In genomic region chr9:106377247-106377646, GRCm38 (mm10) we compare ENCODE assay signal across 10 mouse cellular contexts. TPM values are rescaled to one million over a fixed set of nuclear protein-coding genes. Genes with fewer than 3 reads are reported as not detected.
DNase-seq lines count a peak whose midpoint lies in the region; TF ChIP-seq lines count a peak whose summit lies in the region.
"Had no signal": no experiment of that assay in that cellular context is flagged by ENCODE, and none has a peak within 500 bp of the region (broad histone marks: within the 10 kb centered on the region; RNA-seq: fewer than 3 reads in every experiment).

No protein-coding gene starts in this region.

- intact Hi-C loops in left cerebral cortex, postnatal 36 days (cut with DNase I), result no loop called here

- peaks cover 43% of the 10 kb centered on the region for H3K4me1 ChIP-seq in heart, embryonic 10.5 days
- peaks cover 6% of the 10 kb centered on the region for H3K4me1 ChIP-seq in cortical plate, adult 2 months (ENCODE audit: control insufficient read depth, insufficient read depth, low read length)

- no peaks in the 10 kb centered on the region for H3K9me3 ChIP-seq in heart, embryonic 10.5 days

- TF ChIP-seq POLR2A in cortical plate, adult 2 months (IDR thresholded peaks at IDR 0.05; ENCODE audit: extremely low read depth, insufficient read depth, low read length), result no peak

- WGBS in heart, embryonic 10.5 days, result 87% methylated on average over 8 of the region's 8 CpGs

- H3K27ac ChIP-seq in heart, embryonic 10.5 days, result 0 out of 2 replicates have a peak overlapping the region, but pooled peaks have one; percentile 47
- peak overlapping the region; percentile 64 for H3K27ac ChIP-seq in cortical plate, adult 2 months (ENCODE audit: insufficient read depth, low read length)
- H3K27ac ChIP-seq: kidney, postnatal 0 days had no signal

- peaks cover 61% of the 10 kb centered on the region for H3K36me3 ChIP-seq in heart, embryonic 10.5 days

- H3K4me3 ChIP-seq in heart, embryonic 10.5 days, result no peak overlapping the region
- no peak overlapping the region for H3K4me3 ChIP-seq in cortical plate, adult 2 months (ENCODE audit: insufficient read depth, low read length)

- TF ChIP-seq CTCF in cortical plate, adult 2 months (IDR thresholded peaks at IDR 0.05; ENCODE audit: extremely low read depth, insufficient read depth, low read length), result no peak

- DNase-seq in adrenal gland, postnatal 10 days, result peak; percentile 61
- no peak for DNase-seq in adrenal gland, adult 8-10 months
- no peak for DNase-seq in heart, embryonic 10.5 days (ENCODE audit: low spot score)
- DNase-seq in heart, postnatal 4 days, result no peak
- peak; percentile 29 to 53 for DNase-seq in left cerebral cortex, postnatal 36 days (ENCODE audit: low spot score in 2 of 2)
- DNase-seq in left cerebral cortex, adult 9 months (ENCODE audit: low spot score in 2 of 2), result no peak
- no peak for DNase-seq in urinary bladder, postnatal 4 days (ENCODE audit: low spot score in 2 of 2)
- DNase-seq: retina, postnatal 1 day had no signal

- no peaks in the 10 kb centered on the region for H3K27me3 ChIP-seq in heart, embryonic 10.5 days (ENCODE audit: insufficient read depth, poor library complexity, severe bottlenecking)

RNA-seq across cellular contexts. Expression of gene Dusp7, which starts 8.8 kb away (rescaled TPM):
- total RNA-seq in adrenal gland, postnatal 10 days (2021), result 10 to 100 TPM; 21.0 to 26.1 TPM
- 10 to 100 TPM; 13.1 to 22.0 (median 18.4) TPM for total RNA-seq in adrenal gland, adult 8-10 months (2022)
- polyA plus RNA-seq in heart, embryonic 10.5 days (2016; fragmentation: Nextera tagmentation; extraction: Ambion mirVana), result 14.4 and 21.0 TPM in 2 replicates
- total RNA-seq in heart, postnatal 4 days (2021), result 10 to 100 TPM; 26.2 to 33.5 TPM
- total RNA-seq in left cerebral cortex, postnatal 36 days (2021), result 100 to 1,000 TPM; 103 to 118 TPM
- polyA plus RNA-seq in cortical plate, adult 2 months (2012; rRNA removed), result 128 and 130 TPM in 2 replicates

RNA-seq across cellular contexts. Expression of gene Rpl29, which starts 52.0 kb away (rescaled TPM):
- total RNA-seq in adrenal gland, postnatal 10 days (2021), result 100 to 1,000 TPM; 485 to 490 TPM
- 100 to 1,000 TPM; 369 to 422 (median 377) TPM for total RNA-seq in adrenal gland, adult 8-10 months (2022)
- 735 and 862 TPM in 2 replicates for polyA plus RNA-seq in heart, embryonic 10.5 days (2016; fragmentation: Nextera tagmentation; extraction: Ambion mirVana)
- 100 to 1,000 TPM; 471 to 490 TPM for total RNA-seq in heart, postnatal 4 days (2021)
- 100 to 1,000 TPM; 278 to 331 TPM for total RNA-seq in left cerebral cortex, postnatal 36 days (2021)
- 666 and 719 TPM in 2 replicates for polyA plus RNA-seq in cortical plate, adult 2 months (2012; rRNA removed)

Comparison
In these comparisons a context has a peak if more than half of its experiments do, and no peak if none do; other contexts are left out.
1. DNase-seq: peak in adrenal gland, postnatal 10 days (single experiment) and left cerebral cortex, postnatal 36 days (2 of 2); none in adrenal gland, adult 8-10 months (single experiment), heart, embryonic 10.5 days (single experiment), heart, postnatal 4 days (single experiment), left cerebral cortex, adult 9 months (0 of 2) and urinary bladder, postnatal 4 days (0 of 2).